Mouse (Mus musculus) intestine, postnatal 0 days (tissue): Measurements from ENCODE around the gene Pcgf2. TPM values are rescaled to one million over a fixed set of nuclear protein-coding genes. Genes with fewer than 3 reads are reported as not detected.

Experiments used
- ATAC-seq: fragments of 200-750 bp; cut with Nextera tagmentation; 2 replicates; pipeline ENCODE4 v1.8.0; 2017; ENCODE audit warnings: mild to moderate bottlenecking, moderate TSS enrichment, moderate library complexity
- H3K27ac ChIP-seq: fragments of 300-500 bp; sonication (generic); 2 replicates; pipeline ENCODE4 v1.5.1; 2014; ENCODE audit warnings: mild to moderate bottlenecking, low read depth, low read length, moderate library complexity
- H3K27me3 ChIP-seq: fragments of 300-500 bp; sonication (generic); replicated peaks from 2 replicates; pipeline ENCODE4 v1.6.1; 2014; ENCODE audit warnings: low read length, mixed read lengths; ENCODE audit not compliant: control insufficient read depth, insufficient read depth
- H3K36me3 ChIP-seq: fragments of 300-500 bp; sonication (generic); 2 replicates; pipeline ENCODE4 v1.6.1; 2014; ENCODE audit warnings: mild to moderate bottlenecking, moderate library complexity; ENCODE audit not compliant: control insufficient read depth, insufficient read depth
- H3K4me1 ChIP-seq: fragments of 300-500 bp; sonication (generic); replicated peaks from 2 replicates; pipeline ENCODE4 v1.6.1; 2014; ENCODE audit warnings: antibody characterized with exemption, low read length, mixed read lengths; ENCODE audit not compliant: control insufficient read depth, insufficient read depth
- H3K4me2 ChIP-seq: fragments of 300-500 bp; sonication (generic); replicated peaks from 2 replicates; pipeline ENCODE4 v1.6.1; 2014; ENCODE audit warnings: low read depth, mild to moderate bottlenecking, moderate library complexity
- H3K4me3 ChIP-seq: fragments of 300-500 bp; sonication (generic); 2 replicates; pipeline ENCODE4 v1.5.1; 2014; ENCODE audit warnings: low read depth, low read length
- H3K9ac ChIP-seq: fragments of 300-500 bp; sonication (generic); 2 replicates; pipeline ENCODE4 v1.6.1; 2014; ENCODE audit warnings: mild to moderate bottlenecking, low read depth, low read length
- H3K9me3 ChIP-seq: fragments of 300-500 bp; sonication (generic); 2 replicates; pipeline ENCODE4 v1.6.1; 2016; ENCODE audit warnings: mixed run types; ENCODE audit not compliant: control insufficient read depth
- CTCF ChIP-seq: sonication (generic); IDR thresholded peaks from 2 replicates; pipeline ENCODE4 v1.5.1; 2016; ENCODE audit warnings: low read depth, mild to moderate bottlenecking, control low read depth, antibody characterized with exemption, moderate library complexity
- WGBS: fragments of 180-500 bp; shearing (Covaris S2); extraction: QIAGEN DNeasy Blood & Tissue Kit; methylation state at CpG from one replicate; pipeline ENCODE4 v1.1.7; 2014; 5-methylcytosine and 5-hydroxymethylcytosine counted together
- polyA plus RNA-seq: library from polyadenylated mRNA; unstranded; fragments of >200 nt; fragmentation: Nextera tagmentation; extraction: Ambion mirVana; gene quantifications from 2 replicates; pipeline ENCODE4 v1.2.1, GENCODE M21; 2015

Gene Pcgf2
- polyA plus RNA-seq, 1 experiment from 2014 or later: 8.9 TPM

DNA sequence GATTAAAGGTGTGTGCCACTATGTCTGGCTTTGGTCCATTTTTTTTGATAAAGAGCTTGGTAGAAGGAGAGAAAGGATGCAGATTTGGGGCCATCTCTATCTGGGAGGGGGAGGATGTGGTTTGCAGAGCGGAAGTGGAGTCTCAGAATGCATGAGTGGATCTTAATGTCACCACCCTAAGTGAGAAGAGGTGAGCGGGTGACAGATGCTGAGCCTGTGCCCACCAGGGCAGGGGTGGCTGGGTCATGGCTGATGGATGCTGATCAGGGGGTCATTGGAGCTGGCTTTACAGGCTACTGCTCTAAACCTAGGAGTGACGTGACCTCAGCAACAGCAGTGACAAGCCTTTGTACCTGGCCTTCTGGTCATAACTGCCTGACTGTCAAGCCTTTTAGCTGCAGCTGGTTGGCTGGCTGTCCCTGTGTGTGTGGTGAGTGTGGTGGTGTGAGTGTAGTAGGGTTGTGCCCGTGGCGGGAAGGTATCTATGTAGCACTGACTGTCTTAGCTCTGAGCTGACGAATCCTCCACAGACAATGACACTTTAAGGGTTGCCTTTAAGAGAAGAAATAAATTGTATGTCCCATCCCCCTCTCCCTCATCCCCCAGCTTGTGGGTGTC, 16.1 kb downstream of the Pcgf2 start:
- Histone ChIP-seq H3K4me2 (no peak overlapping the region), H3K36me3 (peaks cover 37% of the 10 kb centered on the region), H3K4me3 (no peak overlapping the region), H3K27ac (no peak overlapping the region), H3K4me1 (no peaks in the 10 kb centered on the region; the same call in 1 of the 2 replicates), H3K27me3 (no peaks in the 10 kb centered on the region), H3K9me3 (no peaks in the 10 kb centered on the region), H3K9ac (no peak overlapping the region)
- ATAC-seq: no peak
- TF ChIP-seq CTCF: no peak
- WGBS: 79% methylated on average over 6 of the region's 6 CpGs

GRCm38 (mm10) chr11:97682504-97683055, 17.7 kb downstream of the Pcgf2 start:
- Histone ChIP-seq H3K4me2 (no peak overlapping the region), H3K4me3 (no peak overlapping the region), H3K9ac (no peak overlapping the region), H3K27me3 (no peaks in the 10 kb centered on the region), H3K4me1 (no peaks in the 10 kb centered on the region; the same call in 1 of the 2 replicates), H3K27ac (no peak overlapping the region), H3K36me3 (peaks cover 40% of the 10 kb centered on the region), H3K9me3 (no peaks in the 10 kb centered on the region)
- TF ChIP-seq CTCF: no peak
- ATAC-seq: no peak
- WGBS: 75% methylated on average over 6 of the region's 6 CpGs

GRCm38 (mm10) chr11:97680430-97680829, 19.9 kb downstream of the Pcgf2 start:
- Histone ChIP-seq H3K9me3 (no peaks in the 10 kb centered on the region), H3K4me2 (no peak overlapping the region), H3K36me3 (peaks cover 60% of the 10 kb centered on the region), H3K27ac (no peak overlapping the region), H3K4me1 (no peaks in the 10 kb centered on the region), H3K27me3 (no peaks in the 10 kb centered on the region), H3K4me3 (no peak overlapping the region), H3K9ac (no peak overlapping the region)
- 83% methylated on average over 12 of the region's 12 CpGs for WGBS
- no peak for ATAC-seq
- TF ChIP-seq CTCF: no peak

DNA sequence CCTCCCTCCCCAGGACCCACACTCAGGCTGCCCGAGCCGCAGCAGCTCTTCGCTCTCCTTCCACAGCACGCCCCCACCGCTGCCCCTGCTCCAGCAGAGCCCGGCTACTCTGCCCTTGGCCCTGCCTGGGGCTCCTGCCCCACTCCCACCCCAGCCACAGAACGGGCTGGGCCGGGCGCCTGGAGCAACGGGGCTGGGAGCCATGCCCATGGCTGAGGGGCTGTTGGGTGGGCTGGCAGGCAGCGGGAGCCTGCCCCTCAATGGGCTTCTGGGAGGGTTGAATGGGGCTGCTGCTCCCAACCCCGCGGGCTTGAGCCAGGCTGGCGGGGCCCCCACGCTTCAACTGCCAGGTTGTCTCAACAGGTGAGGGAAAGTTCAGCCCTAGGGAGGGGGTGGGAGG, 22.0 kb downstream of the Pcgf2 start:
- no peak overlapping the region for H3K4me3 ChIP-seq
- H3K27me3 ChIP-seq: no peaks in the 10 kb centered on the region
- no peaks in the 10 kb centered on the region for H3K9me3 ChIP-seq
- ATAC-seq: no peak; the same call in 1 of the 2 replicates
- no peak overlapping the region for H3K4me2 ChIP-seq
- H3K9ac ChIP-seq: no peak overlapping the region
- 95% methylated on average over 13 of the region's 15 CpGs for WGBS
- H3K36me3 ChIP-seq: peaks cover 82% of the 10 kb centered on the region
- TF ChIP-seq CTCF: no peak
- no peak overlapping the region for H3K27ac ChIP-seq
- H3K4me1 ChIP-seq: no peaks in the 10 kb centered on the region

DNA sequence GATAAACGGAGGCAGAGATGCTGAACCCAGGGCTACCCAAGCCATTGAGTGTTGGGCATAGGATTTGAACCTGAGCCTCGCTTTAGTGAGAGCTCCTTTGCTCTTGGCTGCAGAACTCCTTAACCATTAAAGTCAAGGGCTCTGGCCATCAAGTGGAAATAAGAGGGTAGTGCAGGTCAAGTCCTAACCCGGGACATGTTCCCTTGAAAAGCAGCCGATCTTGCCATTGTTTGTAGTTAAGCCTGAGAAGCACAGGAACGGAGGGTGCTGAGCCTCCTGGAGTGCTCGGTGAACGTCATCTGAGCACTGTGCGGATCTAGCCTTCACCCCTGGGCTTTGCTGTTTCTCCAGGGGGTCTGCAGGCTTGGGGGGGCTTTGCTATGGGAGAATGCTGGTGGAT, 22.5 kb downstream of the Pcgf2 start:
- Histone ChIP-seq H3K9me3 (no peaks in the 10 kb centered on the region), H3K27ac (no peak overlapping the region), H3K27me3 (no peaks in the 10 kb centered on the region), H3K4me2 (no peak overlapping the region), H3K9ac (no peak overlapping the region), H3K36me3 (peaks cover 83% of the 10 kb centered on the region), H3K4me3 (no peak overlapping the region), H3K4me1 (no peaks in the 10 kb centered on the region)
- 70% methylated on average over 8 of the region's 8 CpGs for WGBS
- no peak for ATAC-seq
- TF ChIP-seq CTCF: peak; percentile 52

- H3K9ac ChIP-seq: no peak overlapping the region
- no peaks in the 10 kb centered on the region for H3K9me3 ChIP-seq
- ATAC-seq: no peak
- no peak overlapping the region for H3K4me2 ChIP-seq
- no peaks in the 10 kb centered on the region for H3K27me3 ChIP-seq
- WGBS: 56% methylated on average over 15 of the region's 15 CpGs
- no peak for TF ChIP-seq CTCF
- H3K27ac ChIP-seq: no peak overlapping the region
- no peaks in the 10 kb centered on the region for H3K4me1 ChIP-seq
- peaks cover 87% of the 10 kb centered on the region for H3K36me3 ChIP-seq
- no peak overlapping the region for H3K4me3 ChIP-seq
Observed at GRCm38 (mm10) chr11:97677381-97677780, 22.9 kb downstream of the Pcgf2 start.
